Mouse (Mus musculus): Measurements from ENCODE around the gene Olfr11.
A peak's percentile ranks its signal among the peaks of the same experiment; 100 is the strongest.

Gene Olfr11

GRCm38 (mm10) chr13:21642418-21642817 lies at the start of gene Olfr11:
Gene Olfr11, minus strand, starts transcription at chr13:21642518.
- no peak for DNase-seq

DNA sequence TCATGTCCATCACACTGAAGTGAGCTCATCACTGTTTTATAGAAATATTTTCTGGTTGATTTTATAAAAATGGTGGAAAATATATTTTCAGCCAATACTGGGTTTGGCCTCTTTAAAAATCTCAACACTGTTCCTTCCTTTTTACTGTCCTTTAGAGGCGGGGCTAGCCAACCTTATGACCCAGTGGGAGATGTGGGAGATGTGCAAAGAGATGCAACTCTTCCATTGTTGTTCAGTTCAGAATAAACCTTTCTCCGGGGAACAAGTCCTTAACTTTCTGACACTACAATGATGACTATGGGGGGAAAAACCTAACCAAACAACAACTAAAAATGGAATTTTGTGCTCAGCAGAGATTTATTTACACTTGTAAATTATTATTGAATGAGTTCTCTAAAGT lies 35.0 kb upstream of the Olfr11 start, which contains the start of gene Olfr1360:
Gene Olfr1360, minus strand, starts transcription at position 101 of the 400 bp plus-strand sequence.
- DNase-seq: no peak

GRCm38 (mm10) chr13:21663286-21663685 lies 21.0 kb upstream of the Olfr11 start, which contains the start of gene Olfr1361:
Gene Olfr1361, minus strand, starts transcription at chr13:21663386.
- no peak for DNase-seq

GRCm38 (mm10) chr13:21613922-21614321 lies 28.4 kb downstream of the Olfr11 start, which contains the start of gene Olfr1362:
Gene Olfr1362, minus strand, starts transcription at chr13:21614022.
- peak; percentile 11 for DNase-seq

GRCm38 (mm10) chr13:21591618-21592017 lies 50.7 kb downstream of the Olfr11 start:
- peak; percentile 8 for DNase-seq
